Mouse (Mus musculus): ENCODE measurements around the gene Ifi27l2a. TPM values are rescaled to one million over a fixed set of nuclear protein-coding genes. Genes with fewer than 3 reads are reported as not detected.

Ifi27l2a gene
- total and polyA plus RNA-seq, 3 experiments = 81.1 to 262 (median 133) TPM

- Histone ChIP-seq H3K4me3 (replicated peaks in 1 of 3; ENCODE audit: low read depth in 2 of 3, low read length in 2 of 3, poor library complexity in 1 of 3) (no peak overlapping the region), H3K27me3 (replicated peaks) (no peaks in the 10 kb centered on the region), H3K4me1 (ENCODE audit: control insufficient read depth in 1 of 2, insufficient read depth in 2 of 2) (no peaks in the 10 kb centered on the region), H3K27ac (ENCODE audit: insufficient read depth, low read depth) (no peak overlapping the region), H3K79me2 (replicated peaks; ENCODE audit: control insufficient read depth, extremely low read depth, insufficient read depth, poor library complexity, severe bottlenecking) (no peaks in the 10 kb centered on the region), H3K9ac (ENCODE audit: insufficient read depth, low read depth) (no peak overlapping the region), H3K9me3 (replicated peaks; ENCODE audit: low read length) (no peaks in the 10 kb centered on the region), H3K4me2 (ENCODE audit: insufficient read depth, low read depth, poor library complexity, severe bottlenecking) (no peak overlapping the region), H3K36me3 (replicated peaks in 1 of 2; ENCODE audit: control insufficient read depth in 1 of 2, insufficient read depth in 1 of 2, low read length in 1 of 2) (peaks cover 71 to 97% of the 10 kb centered on the region in 2 experiments)
- in situ Hi-C loops (cut with MboI; ENCODE audit: low pct_ligation_motif_present, low pct_unique_long_range_greater_than_20kb, low sequenced_read_pairs) = no loop called here
- TF ChIP-seq POLR2A (IDR thresholded peaks at IDR 0.05; ENCODE audit: low read depth, low read length) = 0 out of 2 replicates have a peak, but pooled peaks have one; percentile 5
- no peak for TF ChIP-seq NELFE (IDR thresholded peaks at IDR 0.05; ENCODE audit: low read depth, low read length)
- dilution Hi-C loops (cut with MboI; ENCODE audit: extremely low pct_ligation_motif_present, extremely low pct_unique_long_range_greater_than_20kb, low sequenced_read_pairs) = no loop called here
- no peak for DNase-seq (ENCODE audit: extremely low read depth)
Observed at GRCm38 (mm10) chr12:103404131-103404530, 39.3 kb downstream of the Ifi27l2a start.

GRCm38 (mm10) chr12:103396751-103397150, 46.7 kb downstream of the Ifi27l2a start:
- dilution Hi-C loops (cut with MboI; ENCODE audit: extremely low pct_ligation_motif_present, extremely low pct_unique_long_range_greater_than_20kb, low sequenced_read_pairs) (no loop called here), in situ Hi-C loops (cut with MboI; ENCODE audit: low pct_ligation_motif_present, low pct_unique_long_range_greater_than_20kb, low sequenced_read_pairs) (no loop called here)

GRCm38 (mm10) chr12:103395486-103396275, 47.8 kb downstream of the Ifi27l2a start:
- Histone ChIP-seq H3K9ac (ENCODE audit: insufficient read depth, low read depth) (no peak overlapping the region), H3K9me3 (replicated peaks; ENCODE audit: low read length) (no peaks in the 10 kb centered on the region), H3K4me2 (ENCODE audit: insufficient read depth, low read depth, poor library complexity, severe bottlenecking) (no peak overlapping the region), H3K27me3 (replicated peaks) (no peaks in the 10 kb centered on the region), H3K79me2 (replicated peaks; ENCODE audit: control insufficient read depth, extremely low read depth, insufficient read depth, poor library complexity, severe bottlenecking) (no peaks in the 10 kb centered on the region; the same call in 1 of the 2 replicates), H3K36me3 (replicated peaks in 1 of 2; ENCODE audit: control insufficient read depth in 1 of 2, insufficient read depth in 1 of 2, low read length in 1 of 2) (peaks cover 4 to 43% of the 10 kb centered on the region in 2 experiments), H3K4me3 (replicated peaks in 1 of 3; ENCODE audit: low read depth in 2 of 3, low read length in 2 of 3, poor library complexity in 1 of 3) (no peak overlapping the region), H3K27ac (ENCODE audit: insufficient read depth, low read depth) (no peak overlapping the region), H3K4me1 (ENCODE audit: control insufficient read depth in 1 of 2, insufficient read depth in 2 of 2) (peaks cover 0 to 28% of the 10 kb centered on the region in 2 experiments; a peak in 2 of 4 replicates)
- dilution Hi-C loops (cut with MboI; ENCODE audit: extremely low pct_ligation_motif_present, extremely low pct_unique_long_range_greater_than_20kb, low sequenced_read_pairs) = no loop called here
- in situ Hi-C loops (cut with MboI; ENCODE audit: low pct_ligation_motif_present, low pct_unique_long_range_greater_than_20kb, low sequenced_read_pairs) = no loop called here
- no peak for TF ChIP-seq JUN (IDR thresholded peaks at IDR 0.05; ENCODE audit: insufficient read depth, low read depth, low read length)
- no peak for TF ChIP-seq CTCF (conservative IDR thresholded peaks at IDR 0.05 in 1 of 2, IDR thresholded peaks at IDR 0.05 in 1 of 2; ENCODE audit: low read depth in 2 of 2, low read length in 2 of 2)
- TF ChIP-seq ELF1 (IDR thresholded peaks at IDR 0.05; ENCODE audit: low read depth, low read length) = no peak
- no peak for TF ChIP-seq RAD21 (IDR thresholded peaks at IDR 0.05; ENCODE audit: low read depth, low read length)
- TF ChIP-seq BHLHE40 (IDR thresholded peaks at IDR 0.05; ENCODE audit: low read depth, low read length) = no peak
- TF ChIP-seq IRF4 (IDR thresholded peaks at IDR 0.05; ENCODE audit: low read depth, low read length) = no peak
- TF ChIP-seq USF1 (IDR thresholded peaks at IDR 0.05; ENCODE audit: low read depth, low read length) = no peak
- no peak for TF ChIP-seq SMC3 (IDR thresholded peaks at IDR 0.05; ENCODE audit: low read depth, low read length)
- no peak for TF ChIP-seq TBP (conservative IDR thresholded peaks at IDR 0.05; ENCODE audit: low read depth, low read length)
- TF ChIP-seq UBTF (IDR thresholded peaks at IDR 0.05; ENCODE audit: low read depth, low read length) = no peak
- TF ChIP-seq USF2 (conservative IDR thresholded peaks at IDR 0.05; ENCODE audit: low read depth, low read length) = no peak
- TF ChIP-seq CHD1 (IDR thresholded peaks at IDR 0.05; ENCODE audit: low read depth, low read length) = no peak
- no peak for DNase-seq (ENCODE audit: extremely low read depth)

More at GRCm38 (mm10) chr12:103396751-103397150, 46.7 kb downstream of the Ifi27l2a start:
- H3K27me3 ChIP-seq (replicated peaks) = no peaks in the 10 kb centered on the region
- H3K27ac ChIP-seq (ENCODE audit: insufficient read depth, low read depth) = no peak overlapping the region
- peaks cover 0 to 28% of the 10 kb centered on the region in 2 experiments; a peak in 2 of 4 replicates for H3K4me1 ChIP-seq (ENCODE audit: control insufficient read depth in 1 of 2, insufficient read depth in 2 of 2)
- H3K9me3 ChIP-seq (replicated peaks; ENCODE audit: low read length) = no peaks in the 10 kb centered on the region
- H3K79me2 ChIP-seq (replicated peaks; ENCODE audit: control insufficient read depth, extremely low read depth, insufficient read depth, poor library complexity, severe bottlenecking) = no peaks in the 10 kb centered on the region; the same call in 1 of the 2 replicates
- H3K4me3 ChIP-seq (replicated peaks in 1 of 3; ENCODE audit: low read depth in 2 of 3, low read length in 2 of 3, poor library complexity in 1 of 3) = no peak overlapping the region
- TF ChIP-seq USF2 (conservative IDR thresholded peaks at IDR 0.05; ENCODE audit: low read depth, low read length) (no peak), ZNF384 (IDR thresholded peaks at IDR 0.05; ENCODE audit: low read depth, low read length) (no peak), BHLHE40 (IDR thresholded peaks at IDR 0.05; ENCODE audit: low read depth, low read length) (no peak)
- DNase-seq (ENCODE audit: extremely low read depth) = no peak
- peaks cover 8 to 50% of the 10 kb centered on the region in 2 experiments for H3K36me3 ChIP-seq (replicated peaks in 1 of 2; ENCODE audit: control insufficient read depth in 1 of 2, insufficient read depth in 1 of 2, low read length in 1 of 2)
- no peak overlapping the region for H3K4me2 ChIP-seq (ENCODE audit: insufficient read depth, low read depth, poor library complexity, severe bottlenecking)
- no peak overlapping the region for H3K9ac ChIP-seq (ENCODE audit: insufficient read depth, low read depth)
